Mouse (Mus musculus): Measurements from ENCODE around the gene Gdf7.

The Gdf7 gene

DNA sequence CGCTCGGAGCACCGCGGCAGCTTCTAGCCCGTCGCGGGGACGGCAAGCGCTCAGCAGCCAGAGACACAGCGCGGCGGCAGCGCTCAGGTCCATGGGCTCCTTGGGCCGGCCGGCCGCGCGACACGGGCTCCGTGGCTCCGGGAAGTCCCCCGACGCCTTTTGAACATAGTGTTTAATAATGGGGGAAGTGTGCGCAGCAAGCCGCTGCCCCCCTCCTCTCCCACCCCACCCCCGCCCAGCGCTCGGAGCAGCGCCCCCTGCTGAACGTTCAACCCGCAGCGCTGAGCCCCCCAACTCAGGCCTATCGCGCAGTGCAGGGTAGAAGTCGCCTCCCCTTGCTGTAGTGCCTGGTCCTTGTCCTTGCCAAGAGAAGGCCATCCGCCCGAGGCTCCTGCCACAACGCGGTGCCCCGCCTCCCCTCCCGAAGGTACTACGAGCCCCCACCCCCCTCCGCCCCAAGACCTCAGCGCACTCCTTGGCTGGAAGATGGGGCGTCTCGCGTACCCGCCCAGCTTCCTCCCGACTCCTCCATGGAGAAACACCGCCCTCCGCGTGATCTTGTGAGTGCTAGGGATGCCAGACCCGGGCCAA is at the start of gene Gdf7:
Gdf7 (minus strand) TSS at position 114 of the 591 bp plus-strand sequence.
- DNase-seq, result no peak

GRCm38 (mm10) chr12:8351025-8351903 is 49.5 kb upstream of the Gdf7 start:
- DNase-seq, result no peak

- DNase-seq, result no peak
These were observed 47.2 kb upstream of the Gdf7 start for GRCm38 (mm10) chr12:8348733-8349513.

DNA sequence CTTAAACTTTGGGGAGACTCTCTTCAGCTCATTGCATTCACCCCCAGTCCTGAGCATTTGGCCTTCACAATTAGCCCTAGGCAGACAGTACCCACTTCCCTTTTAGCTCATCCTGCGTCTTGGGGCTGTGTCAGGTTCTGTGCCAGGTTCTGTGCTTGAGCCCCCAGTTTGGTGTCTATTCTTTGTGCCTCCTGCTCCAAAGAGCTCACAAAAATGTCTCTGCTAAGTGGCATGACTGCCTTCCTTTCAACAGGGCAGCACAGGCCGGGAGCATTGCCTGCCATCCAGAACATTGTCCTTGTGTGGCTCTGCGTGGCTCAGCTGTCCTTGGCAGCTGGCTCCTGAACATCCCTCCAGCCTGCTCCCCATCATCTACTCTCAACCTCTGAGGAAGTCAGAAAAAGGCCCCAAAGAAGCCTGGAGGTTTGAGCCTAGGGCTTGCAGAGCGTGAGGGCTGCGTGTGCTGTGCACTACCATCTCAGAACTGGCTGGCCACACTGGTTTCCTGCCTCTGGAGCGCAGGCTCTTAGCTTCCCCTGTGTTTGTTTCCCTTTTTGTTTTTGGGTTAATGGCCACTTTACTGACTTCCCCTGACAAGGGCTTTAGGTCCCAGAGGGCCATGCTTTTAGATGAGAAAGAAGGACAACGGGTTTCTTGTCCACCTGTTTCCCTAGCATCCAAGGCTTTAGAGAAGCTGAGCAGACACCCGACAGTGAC is 46.1 kb upstream of the Gdf7 start:
- DNase-seq, result no peak

DNA sequence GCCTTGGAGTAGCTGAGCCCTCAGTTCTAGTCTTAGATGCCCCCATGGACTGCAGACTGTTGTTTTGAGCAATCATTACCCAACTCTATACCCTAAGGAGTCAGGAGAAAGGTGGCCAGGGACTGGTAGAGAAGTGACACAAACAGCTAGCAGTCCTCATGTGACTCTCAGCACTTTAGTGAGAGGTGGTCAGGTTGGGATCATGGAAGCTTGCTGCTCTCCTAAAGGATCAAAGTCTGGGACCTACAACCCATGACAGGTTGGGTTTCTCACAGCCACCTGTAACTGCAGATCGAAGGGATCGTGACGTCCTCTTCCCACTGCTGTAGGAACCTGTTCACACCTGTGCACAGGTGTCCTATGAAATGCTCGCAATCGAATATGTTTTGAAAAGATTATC is 43.8 kb upstream of the Gdf7 start:
- DNase-seq, result no peak

DNA sequence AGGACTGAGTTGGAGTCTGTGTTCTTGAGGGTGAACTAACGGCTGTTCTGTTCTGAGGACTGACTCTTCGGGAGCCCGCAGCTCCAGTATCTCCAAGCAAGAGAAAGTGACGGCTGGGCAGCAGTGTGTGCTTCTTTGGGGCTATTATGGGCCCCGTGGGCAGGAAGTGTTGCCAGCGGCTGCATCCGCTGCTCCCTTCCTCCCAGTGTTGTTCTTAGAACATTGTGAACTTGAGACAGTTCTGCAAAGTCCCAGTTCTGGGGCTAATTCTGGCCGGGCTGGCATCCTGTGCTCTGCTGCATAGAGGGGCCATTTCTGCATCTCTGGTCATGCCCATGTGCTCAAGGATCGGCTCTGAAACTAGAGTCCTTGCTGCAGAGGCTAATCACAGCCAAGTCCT is 43.1 kb upstream of the Gdf7 start:
- DNase-seq, result peak; percentile 62

- DNase-seq, result no peak
These were observed 41.6 kb upstream of the Gdf7 start for GRCm38 (mm10) chr12:8343381-8343780.

GRCm38 (mm10) chr12:8341008-8341407 is 39.3 kb upstream of the Gdf7 start:
- no peak for DNase-seq

DNA sequence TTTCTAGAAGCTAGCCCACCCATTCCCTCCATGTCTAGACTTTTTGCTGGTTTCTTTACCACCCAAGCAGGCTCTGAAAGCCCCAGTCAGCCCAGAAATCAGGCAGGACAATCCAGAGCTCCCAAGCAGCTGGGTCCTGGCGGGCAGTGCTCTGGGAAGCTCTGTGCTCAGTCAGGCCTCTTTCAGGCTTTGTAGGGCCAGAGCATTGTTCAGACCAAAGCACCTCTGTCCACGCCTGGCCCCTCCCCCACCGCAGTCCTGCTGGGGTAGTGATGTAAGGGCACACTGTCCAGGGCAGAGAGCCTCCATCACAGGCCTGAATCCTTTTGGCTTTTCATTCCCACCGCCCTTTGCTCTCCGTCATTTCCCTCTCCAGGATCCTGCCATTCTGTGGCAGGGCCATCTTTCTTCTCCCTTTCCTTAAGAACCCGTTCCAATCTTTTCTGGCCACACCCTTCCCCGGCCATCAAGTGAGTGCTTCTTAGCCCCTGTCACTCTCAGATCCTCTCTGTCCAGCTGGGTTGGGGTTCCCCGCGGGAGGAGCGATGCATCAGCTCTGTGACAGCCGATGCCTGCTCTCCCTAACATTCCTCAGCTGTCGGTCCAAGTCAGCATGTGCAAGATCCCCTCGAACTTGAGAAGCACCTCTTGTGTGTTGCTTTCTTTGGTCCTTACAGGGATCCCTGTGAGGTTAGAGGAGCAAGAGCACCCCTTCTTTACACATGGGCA is 38.0 kb upstream of the Gdf7 start:
- DNase-seq, result no peak

GRCm38 (mm10) chr12:8338918-8339317 is 37.2 kb upstream of the Gdf7 start:
- no peak for DNase-seq

DNA sequence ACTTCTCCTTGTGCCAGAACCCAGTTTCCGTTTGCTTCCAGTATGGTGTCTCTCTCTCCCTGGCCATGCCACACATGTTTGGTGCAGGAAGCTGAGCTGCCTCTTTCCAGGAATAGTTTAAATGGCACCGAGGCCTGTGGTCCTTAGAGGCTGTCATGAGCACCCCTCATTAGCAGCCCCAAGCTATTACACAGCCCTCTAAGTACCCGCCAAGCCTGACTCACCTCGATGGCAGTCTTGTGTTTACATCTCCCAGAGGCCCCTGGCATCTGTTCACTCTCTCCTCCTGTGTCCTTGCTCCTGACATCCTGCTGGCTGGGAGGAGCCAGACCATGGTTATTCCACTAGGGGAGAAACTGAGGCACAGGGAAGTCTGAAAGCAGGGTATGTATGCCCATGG is 36.7 kb upstream of the Gdf7 start:
- DNase-seq, result no peak

DNA sequence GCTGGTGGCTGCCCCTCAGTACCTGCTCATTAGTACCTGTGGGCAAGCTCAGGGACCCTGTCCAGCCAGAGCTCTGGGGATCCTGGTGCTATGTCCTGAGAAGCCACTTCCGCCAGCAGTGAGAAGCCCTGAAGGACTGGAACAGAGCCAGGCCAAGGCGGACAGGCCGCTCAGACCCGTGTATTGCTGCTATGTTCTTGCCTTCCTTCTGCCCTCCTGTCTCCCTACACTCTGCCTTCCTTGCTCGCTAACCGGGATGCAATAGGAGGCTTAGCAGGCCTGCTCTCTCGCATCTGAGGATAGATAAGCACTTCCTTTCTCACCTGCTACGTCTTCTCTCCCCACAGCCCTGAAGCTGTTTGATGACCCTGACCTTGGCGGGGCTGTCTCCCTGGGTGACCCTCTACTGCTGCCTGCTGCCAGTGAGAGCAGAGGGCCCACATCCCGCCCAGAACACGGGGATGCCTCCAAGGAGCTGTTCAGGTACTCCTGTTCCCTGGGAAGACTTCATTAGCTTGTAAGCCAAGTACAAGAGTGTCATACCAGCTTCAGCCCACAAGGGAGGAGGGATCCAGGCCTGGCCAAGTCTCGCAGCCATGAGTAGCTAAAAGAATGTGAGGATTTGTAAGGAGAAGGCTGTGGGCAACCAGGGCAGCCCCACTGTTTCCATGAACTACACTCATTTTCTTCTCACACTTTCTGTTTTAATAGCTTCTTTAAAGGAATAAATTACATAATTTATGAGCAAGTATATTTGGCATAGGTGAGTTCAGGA is 35.7 kb upstream of the Gdf7 start:
- no peak for DNase-seq

DNA sequence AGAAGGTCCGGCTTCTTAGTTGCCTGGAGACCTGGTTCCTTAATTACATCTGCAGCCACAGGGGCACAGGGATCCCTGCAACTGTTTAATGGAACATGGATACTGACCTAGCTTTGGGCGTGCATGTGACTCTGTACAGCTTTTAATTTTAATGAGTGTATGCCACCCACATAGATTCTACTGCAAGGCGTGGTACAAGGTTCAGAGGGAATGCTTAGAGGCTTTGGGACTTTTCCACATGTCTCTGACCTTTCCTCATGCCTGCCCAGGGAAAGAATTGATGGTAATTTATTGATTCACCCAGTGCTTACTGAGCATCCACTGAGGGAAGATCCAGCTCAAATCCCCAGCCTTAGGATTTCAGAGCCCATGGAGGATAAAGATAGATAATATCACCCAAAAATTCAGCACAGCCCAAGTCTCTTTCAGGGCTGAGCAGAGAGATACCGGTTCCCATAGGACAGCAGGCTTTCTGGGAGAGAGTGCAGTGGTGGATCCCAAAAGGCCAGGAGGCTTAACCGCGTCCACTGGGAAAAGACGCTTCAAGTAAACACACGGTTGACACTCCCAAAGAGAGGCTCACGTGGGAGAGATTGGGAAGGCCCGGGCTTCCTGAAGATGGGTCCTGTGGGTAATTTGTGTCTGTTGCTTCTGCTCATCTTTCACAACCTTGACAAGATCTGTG is 35.0 kb upstream of the Gdf7 start:
- DNase-seq, result no peak

DNA sequence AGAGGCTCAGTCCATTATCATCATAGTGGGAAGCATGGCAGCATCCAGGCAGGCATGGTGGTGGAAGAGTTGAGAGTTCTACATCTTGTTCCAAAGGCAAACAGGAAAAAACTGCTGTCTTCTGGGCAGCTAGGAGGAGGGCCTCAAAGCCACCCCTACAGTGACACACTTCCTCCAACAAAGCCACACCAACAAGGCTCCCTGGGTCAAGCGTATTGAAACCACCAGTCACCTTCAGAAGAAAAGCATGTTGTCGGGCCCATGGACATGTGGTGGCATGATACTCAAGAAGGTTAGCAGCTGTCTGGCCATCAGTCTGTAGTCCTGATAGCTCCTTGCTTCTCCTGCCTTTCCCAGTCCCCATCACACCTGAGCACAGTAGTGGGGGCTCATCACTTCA is 33.7 kb upstream of the Gdf7 start:
- DNase-seq, result no peak

DNA sequence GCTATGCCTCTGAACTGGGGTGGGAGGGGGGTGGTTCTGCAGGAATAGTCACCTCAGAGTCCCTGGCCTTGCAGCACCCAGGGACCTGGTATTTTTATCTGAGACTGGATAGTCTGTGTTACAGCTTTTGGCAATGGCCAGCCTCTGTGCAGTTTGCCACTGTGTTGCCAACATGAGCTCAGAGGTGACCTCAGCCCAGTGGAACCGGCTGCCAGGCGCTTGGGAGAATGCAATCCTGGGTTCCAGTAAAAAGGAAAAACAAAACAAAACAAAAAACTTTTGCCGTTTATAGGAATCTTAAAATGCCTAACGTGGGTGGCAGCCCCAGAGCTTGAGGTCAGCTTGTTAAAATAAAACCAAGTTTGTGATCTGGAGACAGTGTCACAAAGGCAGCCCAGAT is 32.5 kb upstream of the Gdf7 start:
- DNase-seq, result no peak

DNA sequence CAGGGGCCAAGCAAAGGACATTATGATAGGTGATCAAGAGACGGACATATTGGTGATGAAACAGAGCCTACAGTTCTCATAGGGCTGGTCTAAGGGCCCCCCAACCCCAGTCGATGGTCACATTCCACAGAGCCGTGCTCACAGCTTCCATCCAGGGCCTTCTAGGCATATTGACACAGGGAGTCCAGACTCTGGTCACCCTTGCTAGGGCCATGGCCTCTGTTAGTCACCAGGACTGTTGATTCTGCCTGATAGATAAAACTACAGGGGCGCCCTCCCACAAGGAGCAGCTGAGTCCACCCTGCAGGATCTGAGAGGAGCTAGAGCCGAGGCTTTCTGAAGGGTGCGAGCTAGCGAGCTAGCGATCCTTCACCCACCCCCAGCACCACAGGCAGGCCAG is 31.9 kb upstream of the Gdf7 start:
- no peak for DNase-seq

DNA sequence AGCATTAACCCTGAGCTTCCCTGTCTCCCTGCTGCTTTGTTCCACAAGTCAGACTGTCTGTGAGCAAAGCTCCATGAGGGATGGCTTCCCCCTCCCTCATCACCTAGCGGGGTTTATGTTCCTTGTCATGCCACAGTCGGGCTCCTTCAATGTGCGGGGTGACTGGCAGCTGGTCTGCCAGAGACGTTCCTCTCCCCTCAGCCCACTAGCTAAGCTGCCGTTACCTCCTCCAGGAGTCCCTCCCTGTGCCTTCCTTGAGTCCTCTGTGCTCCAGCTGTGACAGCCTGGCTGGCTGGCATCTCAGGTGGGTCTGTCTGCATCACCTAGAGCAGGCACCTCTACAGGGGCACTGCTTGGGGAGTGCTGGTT is 30.4 kb upstream of the Gdf7 start:
- no peak for DNase-seq

DNA sequence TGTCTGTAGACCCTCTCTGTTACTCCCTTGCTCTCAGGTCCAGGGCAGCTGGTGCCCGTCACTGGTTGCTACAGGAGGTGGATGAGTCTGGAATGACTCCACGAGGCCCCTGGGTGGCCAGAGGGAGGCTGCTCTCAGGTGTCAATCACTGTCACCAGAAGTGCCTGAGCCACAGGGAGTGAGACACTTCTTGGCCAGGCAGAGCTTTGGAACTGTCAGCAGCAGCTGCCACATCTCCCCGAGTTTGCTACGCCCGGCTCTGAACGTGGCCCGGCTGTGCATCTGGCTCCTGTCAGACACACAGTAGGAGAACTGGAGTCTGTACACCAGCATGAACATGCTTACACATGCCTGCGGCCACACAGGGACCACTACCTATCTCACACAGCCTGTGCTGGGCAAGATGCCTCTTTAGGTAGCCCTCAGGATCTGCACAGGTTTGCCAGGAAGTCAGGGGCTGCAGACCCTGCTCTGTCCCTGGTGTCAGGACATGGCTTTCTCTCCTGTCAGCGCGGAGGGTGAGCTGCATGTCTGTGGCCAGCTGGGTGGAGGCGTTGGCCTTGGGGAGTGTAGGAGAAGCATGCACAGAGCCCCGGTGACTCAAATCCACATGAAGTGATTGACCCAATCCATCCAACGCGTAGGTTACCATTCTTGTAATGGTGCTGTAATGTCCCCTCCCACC is 29.9 kb upstream of the Gdf7 start:
- DNase-seq, result no peak

DNA sequence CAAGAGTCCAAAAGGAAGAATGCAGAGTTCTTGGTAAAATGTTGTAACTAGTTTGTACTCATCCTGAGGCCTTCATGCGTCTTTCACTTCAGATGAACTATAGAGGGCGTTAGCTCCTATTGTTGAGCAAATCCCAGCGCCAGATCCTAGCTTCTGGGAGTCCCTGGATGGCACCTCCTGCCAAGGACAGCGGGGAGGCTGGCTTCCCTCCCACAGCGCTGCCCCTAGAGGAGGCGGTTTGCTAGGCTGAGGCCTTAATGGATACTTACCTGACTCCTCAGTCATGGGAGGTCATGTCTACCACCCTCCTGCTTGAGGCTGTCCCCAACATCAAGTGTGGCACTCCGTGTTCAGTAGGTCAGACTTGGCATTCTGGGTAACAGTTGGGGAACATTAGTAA is 27.5 kb upstream of the Gdf7 start:
- no peak for DNase-seq

DNA sequence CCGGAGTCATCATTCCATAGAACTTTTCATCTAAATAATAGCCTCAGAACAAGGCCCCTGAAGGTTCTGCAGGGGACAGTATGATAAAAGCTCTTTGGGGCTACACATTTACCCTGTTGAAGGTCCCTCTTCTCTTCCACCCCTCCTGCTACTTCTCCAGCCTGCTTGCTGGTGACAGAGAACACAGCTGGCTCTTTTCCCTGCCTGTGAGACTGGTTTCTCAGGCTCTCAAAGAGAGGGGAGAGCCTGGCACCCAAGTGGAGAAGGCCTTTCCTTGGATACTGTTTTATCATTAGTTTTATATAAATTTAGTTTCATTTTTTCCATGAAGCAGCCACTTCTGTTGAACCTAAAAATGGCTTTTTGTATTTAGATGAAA is 25.9 kb upstream of the Gdf7 start:
- no peak for DNase-seq
